Mouse (Mus musculus) monocyte, adult 59 days (primary cell): Measurements from ENCODE around the gene Rasgrp3. TPM values are rescaled to one million over a fixed set of nuclear protein-coding genes. Genes with fewer than 3 reads are reported as not detected.

Experiments
- total RNA-seq, 2 experiments: library from RNA; stranded (reverse); gene quantifications; one replicate each; pipeline ENCODE4 v1.2.4; 2023

Gene Rasgrp3
- 1 to 10 TPM; 1.7 to 3.9 TPM for total RNA-seq

DNA sequence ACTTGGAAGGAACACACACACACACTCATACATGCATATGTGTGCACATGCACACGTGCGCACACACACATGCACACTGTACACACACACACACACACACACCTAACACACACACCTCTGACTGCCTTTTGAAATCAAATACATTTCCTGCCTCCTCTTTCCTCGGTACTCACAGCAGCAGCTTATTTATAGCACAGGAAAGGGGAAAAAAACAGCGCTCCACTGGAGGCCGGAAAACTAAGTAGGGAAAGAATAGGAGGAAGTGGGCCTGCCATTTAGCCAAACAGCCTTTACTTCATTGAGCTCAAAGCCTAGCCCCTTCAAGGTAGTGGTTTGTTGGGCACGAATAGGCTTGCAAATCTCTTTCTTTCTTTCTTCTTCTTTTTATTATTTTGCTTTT, at the start of gene Rasgrp3:
Gene Rasgrp3 (plus strand): TSS at position 298 of the 400 bp plus-strand sequence.

DNA sequence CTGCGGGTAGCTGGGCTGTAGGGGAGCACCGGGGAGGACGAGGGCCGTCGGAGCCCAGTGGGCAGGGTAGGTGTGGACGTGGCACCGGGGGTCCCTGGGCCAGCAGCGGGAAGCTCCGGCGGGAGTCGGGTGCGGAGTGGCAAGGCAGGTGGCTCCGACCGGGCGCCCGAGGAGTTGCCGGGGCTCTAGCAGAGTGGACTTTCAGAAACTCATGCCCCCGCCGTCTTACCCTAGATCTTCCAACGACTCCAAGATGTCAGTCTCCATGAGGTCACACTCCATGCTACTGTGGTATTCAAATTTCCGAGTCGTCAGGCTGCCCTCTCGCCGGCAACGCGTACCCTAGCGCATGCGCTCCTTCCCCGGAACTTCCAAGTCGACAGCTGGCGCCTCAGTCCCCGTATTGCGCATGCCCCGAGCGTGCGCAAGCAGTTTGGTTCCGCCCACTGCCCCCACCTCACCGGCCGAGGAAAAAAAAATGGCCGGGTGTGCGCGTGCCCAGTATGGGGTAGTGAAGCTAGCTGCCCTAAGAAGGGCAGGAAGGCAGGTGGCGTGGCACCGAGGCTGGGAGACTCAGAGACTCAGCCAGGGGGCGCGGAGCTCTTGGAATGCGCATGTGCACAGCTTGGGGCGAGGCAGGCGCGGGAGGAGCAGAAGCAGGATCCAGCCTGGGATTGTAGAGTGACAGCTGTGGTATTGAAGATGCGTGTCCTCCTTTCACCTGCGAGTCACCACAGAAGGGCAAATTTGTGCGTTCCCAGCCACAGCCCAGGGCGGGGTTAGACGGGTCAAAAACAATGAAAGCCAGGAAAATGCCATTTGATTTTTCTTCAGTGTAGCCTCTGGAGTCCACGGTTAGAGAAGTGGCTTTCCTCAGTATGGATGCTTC, 116.1 kb downstream of the Rasgrp3 start, which contains the start of gene Fam98a:
Gene Fam98a (minus strand): TSS at position 435 of the 889 bp plus-strand sequence.

Other genes starting within 250 kb of the Rasgrp3 start
- gene Fam98a, start 116.0 kb downstream of the Rasgrp3 start, total RNA-seq = 10 to 100 TPM; 12.1 to 15.1 TPM